Mouse (Mus musculus): ENCODE results near the gene Tnfrsf13c. TPM values are rescaled to one million over a fixed set of nuclear protein-coding genes. Genes with fewer than 3 reads are reported as not detected.

Tnfrsf13c gene
- polyA plus RNA-seq, 1 experiment from 2014 or later: 0.61 TPM

DNA sequence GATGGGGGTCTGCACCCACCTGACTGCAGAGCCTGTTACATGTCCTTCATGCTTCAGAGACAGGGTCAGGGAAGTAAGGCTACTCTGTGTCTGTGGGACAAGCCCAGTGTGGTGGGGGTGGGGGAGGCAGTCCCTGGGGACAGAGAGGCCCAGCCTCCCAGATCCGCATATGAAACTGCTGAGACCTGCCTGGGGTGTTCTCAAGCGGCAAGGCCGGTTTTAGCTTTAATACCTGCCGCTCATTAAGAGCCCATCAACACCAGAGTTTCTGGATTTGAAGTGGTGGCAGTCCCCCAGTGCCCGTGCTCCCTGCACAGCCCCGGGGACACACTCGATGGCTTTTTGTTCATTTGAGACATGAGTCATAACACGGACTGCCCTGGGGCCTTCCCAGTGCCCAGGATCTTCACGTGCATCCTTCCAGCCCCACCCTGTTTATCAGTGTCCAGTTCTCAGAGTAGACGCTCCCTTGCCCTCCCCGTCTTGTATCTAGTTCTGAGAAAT lies 5.4 kb upstream of the Tnfrsf13c start:
- no peak for ATAC-seq (ENCODE audit: insufficient number of reproducible peaks, low FRiP score, low TSS enrichment, low read depth)

DNA sequence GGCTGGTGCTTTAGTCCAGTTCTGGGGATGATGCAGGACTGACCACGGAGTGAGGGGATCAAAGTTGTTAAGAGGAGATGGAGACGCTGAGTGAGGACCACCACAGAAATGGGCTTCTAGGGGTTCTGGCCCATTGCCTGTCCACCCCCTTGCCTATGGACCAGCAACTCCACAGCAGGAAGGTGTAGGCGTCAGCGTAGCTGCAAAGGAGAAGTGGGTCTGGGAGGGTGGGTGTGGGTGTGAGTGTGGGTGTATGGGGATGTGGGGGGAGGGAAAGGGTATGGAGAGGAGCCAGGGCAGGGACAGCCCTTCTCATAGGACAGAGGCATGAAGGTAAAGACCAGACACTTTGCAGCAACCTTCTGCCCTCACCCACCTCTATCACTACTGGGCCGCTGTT lies 1.6 kb upstream of the Tnfrsf13c start:
- Histone ChIP-seq H3K4me2 (replicated peaks) (no peak overlapping the region), H3K4me1 (peaks cover 18% of the 10 kb centered on the region), H3K9me3 (replicated peaks) (no peaks in the 10 kb centered on the region), H3K27me3 (peaks cover 24% of the 10 kb centered on the region), H3K36me3 (no peaks in the 10 kb centered on the region), H3K4me3 (replicated peaks) (no peak overlapping the region), H3K27ac (replicated peaks) (no peak overlapping the region), H3K9ac (no peak overlapping the region)
- ATAC-seq (ENCODE audit: insufficient number of reproducible peaks, low FRiP score, low TSS enrichment, low read depth): no peak
- WGBS: 91% methylated on average over 5 of the region's 5 CpGs

More for the DNA sequence above, 5.4 kb upstream of the Tnfrsf13c start:
- Histone ChIP-seq H3K9ac (no peak overlapping the region), H3K4me2 (replicated peaks) (no peak overlapping the region), H3K27ac (replicated peaks) (no peak overlapping the region), H3K9me3 (replicated peaks) (no peaks in the 10 kb centered on the region), H3K4me1 (peaks cover 10% of the 10 kb centered on the region; the same call in 1 of the 2 replicates), H3K36me3 (peaks cover 9% of the 10 kb centered on the region), H3K27me3 (peaks cover 11% of the 10 kb centered on the region), H3K4me3 (replicated peaks) (no peak overlapping the region)
- WGBS: 33% methylated on average over 11 of the region's 11 CpGs

DNA sequence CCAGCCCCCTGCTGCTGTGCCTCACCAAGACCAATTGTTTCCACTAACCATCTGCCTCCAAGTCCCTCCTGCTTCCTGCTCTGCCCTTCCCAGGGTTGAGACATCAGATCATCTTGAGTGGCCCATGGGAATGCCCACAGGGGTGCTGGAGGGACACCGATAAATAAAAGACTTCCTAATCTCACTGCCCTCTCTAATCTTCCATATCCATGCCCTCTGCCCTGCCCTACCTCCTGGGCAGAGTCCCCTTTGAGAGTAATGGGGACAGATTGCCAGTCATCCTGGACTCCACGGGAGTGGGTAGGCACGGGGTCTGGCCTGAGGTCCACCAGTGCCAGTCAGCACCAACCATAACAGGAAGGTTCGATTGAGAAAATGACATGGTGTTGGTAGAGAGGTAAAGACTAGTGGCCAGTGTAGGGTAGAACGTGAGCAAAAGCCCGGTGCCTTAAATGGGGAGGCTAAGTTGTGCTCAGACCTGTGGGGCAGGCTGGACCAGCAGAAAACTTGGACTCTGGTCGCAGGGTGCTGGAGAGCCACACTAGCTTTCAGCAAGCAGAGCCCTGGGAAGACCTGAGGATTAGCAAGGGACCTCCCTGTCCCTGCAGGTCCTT lies 540 bp upstream of the Tnfrsf13c start:
- H3K9me3 ChIP-seq (replicated peaks): no peaks in the 10 kb centered on the region
- H3K36me3 ChIP-seq: no peaks in the 10 kb centered on the region
- no peak overlapping the region for H3K27ac ChIP-seq (replicated peaks)
- H3K4me1 ChIP-seq: peaks cover 17% of the 10 kb centered on the region
- ATAC-seq (ENCODE audit: insufficient number of reproducible peaks, low FRiP score, low TSS enrichment, low read depth): no peak
- H3K4me2 ChIP-seq (replicated peaks): peak overlapping the region; percentile 63
- peaks cover 27% of the 10 kb centered on the region for H3K27me3 ChIP-seq
- 33% methylated on average over 7 of the region's 7 CpGs for WGBS
- peak overlapping the region; percentile 38; the same call in 1 of the 2 replicates for H3K4me3 ChIP-seq (replicated peaks)
- no peak overlapping the region for H3K9ac ChIP-seq

DNA sequence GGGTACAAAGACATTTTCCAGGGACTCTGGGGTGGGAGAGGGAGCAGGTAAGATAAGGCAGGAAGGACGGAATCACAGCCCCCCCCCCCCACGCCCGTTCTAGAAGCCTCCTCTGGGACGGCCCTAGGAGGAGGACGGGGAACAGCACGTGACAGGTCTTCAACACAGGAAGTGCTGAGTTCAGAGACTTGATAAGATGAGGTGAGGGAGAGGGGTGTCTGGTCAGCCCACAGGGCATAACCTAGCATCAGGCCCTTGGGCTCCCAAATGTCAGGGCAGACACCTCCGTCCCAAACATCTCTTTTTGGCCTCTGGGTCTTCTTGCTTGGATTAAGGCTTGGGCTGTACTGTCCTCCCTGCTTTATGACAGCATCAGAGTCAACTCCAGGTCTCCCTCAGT lies 918 bp downstream of the Tnfrsf13c start:
- ATAC-seq (ENCODE audit: insufficient number of reproducible peaks, low FRiP score, low TSS enrichment, low read depth): no peak
- 44% methylated on average over 7 of the region's 7 CpGs for WGBS
- peaks cover 31% of the 10 kb centered on the region for H3K27me3 ChIP-seq
- H3K4me3 ChIP-seq (replicated peaks): no peak overlapping the region
- no peak overlapping the region for H3K9ac ChIP-seq
- H3K9me3 ChIP-seq (replicated peaks): no peaks in the 10 kb centered on the region
- peaks cover 11% of the 10 kb centered on the region for H3K4me1 ChIP-seq
- H3K4me2 ChIP-seq (replicated peaks): no peak overlapping the region; the same call in 1 of the 2 replicates
- H3K36me3 ChIP-seq: no peaks in the 10 kb centered on the region
- H3K27ac ChIP-seq (replicated peaks): no peak overlapping the region

DNA sequence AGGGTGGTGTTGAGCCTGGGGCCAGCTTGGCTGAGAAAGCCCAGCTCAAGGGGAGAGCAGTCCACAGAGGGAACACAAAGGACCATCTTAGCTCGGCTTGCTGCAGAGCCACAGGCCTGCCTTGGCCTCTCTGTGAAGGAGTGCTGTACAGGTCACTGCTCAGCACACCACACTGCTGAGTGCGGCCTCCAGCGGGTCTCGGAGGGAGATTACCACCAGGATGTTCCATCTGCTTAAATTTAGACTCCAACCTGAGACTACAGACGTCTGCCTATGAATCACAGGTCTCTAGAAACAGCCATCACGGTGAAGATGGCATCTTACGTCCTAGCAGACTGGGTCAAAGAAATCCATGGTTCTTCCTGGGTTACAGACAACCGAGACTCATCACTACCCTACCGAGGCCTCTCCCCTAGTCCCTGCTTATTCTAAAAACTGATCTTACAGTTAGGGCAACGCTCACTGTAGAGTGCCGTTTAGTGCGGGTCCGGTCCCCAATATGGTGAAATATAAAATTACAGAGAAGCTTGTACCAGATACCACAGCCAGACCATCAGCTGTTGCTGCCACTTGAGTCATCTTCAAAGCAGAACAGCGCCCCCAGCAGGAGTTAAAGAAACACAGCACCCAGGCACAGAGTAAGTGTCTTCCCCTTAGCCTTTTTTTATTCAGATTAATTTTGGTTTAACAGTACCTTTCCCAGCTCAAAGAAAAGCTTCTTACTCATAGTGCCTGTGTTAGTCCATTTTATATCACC lies 2.9 kb downstream of the Tnfrsf13c start:
- no peak for ATAC-seq (ENCODE audit: insufficient number of reproducible peaks, low FRiP score, low TSS enrichment, low read depth)
- Histone ChIP-seq H3K4me3 (replicated peaks) (no peak overlapping the region), H3K9me3 (replicated peaks) (no peaks in the 10 kb centered on the region), H3K27me3 (peaks cover 40% of the 10 kb centered on the region), H3K4me1 (peaks cover 15% of the 10 kb centered on the region), H3K27ac (replicated peaks) (no peak overlapping the region), H3K4me2 (replicated peaks) (no peak overlapping the region), H3K9ac (no peak overlapping the region), H3K36me3 (no peaks in the 10 kb centered on the region)
- WGBS: 49% methylated on average over 14 of the region's 14 CpGs

DNA sequence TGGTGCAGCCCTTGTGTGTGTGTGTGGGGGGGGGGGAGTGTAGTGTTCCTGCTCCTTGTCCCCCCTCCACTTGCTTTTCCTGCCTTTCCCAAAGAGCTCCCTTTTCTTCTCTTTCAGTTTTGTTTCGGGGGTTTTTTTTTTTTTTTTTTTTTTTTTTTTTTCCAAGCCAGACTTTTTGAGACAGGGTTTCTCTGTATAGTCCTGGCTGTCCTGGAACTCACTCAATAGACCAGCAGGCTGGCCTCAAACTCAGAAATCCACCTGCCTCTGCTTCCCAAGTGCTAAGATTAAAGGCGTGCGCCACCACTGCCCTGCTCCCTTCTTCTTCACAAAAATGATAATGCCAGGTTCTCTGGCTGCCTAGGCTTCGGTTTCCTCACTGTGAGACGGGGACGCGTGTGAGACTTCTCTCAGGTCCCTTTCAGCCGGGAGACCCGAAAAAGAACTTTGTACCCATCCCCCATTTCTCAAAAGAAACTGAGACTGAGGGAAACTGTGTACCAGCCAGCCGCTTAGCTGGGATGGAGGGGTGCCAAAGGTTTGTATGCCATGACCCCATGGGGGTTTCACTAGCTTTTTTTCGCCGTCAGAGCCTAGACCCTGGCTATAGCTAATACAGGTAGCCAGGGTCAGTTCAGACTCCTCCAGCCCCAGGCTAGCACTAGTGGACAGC lies 4.0 kb downstream of the Tnfrsf13c start:
- no peak overlapping the region for H3K9ac ChIP-seq
- WGBS: 56% methylated on average over 12 of the region's 12 CpGs
- no peak overlapping the region for H3K4me3 ChIP-seq (replicated peaks)
- no peak for ATAC-seq (ENCODE audit: insufficient number of reproducible peaks, low FRiP score, low TSS enrichment, low read depth)
- no peak overlapping the region for H3K27ac ChIP-seq (replicated peaks)
- H3K9me3 ChIP-seq (replicated peaks): no peaks in the 10 kb centered on the region
- peaks cover 46% of the 10 kb centered on the region for H3K27me3 ChIP-seq
- no peak overlapping the region for H3K4me2 ChIP-seq (replicated peaks)
- H3K4me1 ChIP-seq: peaks cover 25% of the 10 kb centered on the region
- H3K36me3 ChIP-seq: no peaks in the 10 kb centered on the region

DNA sequence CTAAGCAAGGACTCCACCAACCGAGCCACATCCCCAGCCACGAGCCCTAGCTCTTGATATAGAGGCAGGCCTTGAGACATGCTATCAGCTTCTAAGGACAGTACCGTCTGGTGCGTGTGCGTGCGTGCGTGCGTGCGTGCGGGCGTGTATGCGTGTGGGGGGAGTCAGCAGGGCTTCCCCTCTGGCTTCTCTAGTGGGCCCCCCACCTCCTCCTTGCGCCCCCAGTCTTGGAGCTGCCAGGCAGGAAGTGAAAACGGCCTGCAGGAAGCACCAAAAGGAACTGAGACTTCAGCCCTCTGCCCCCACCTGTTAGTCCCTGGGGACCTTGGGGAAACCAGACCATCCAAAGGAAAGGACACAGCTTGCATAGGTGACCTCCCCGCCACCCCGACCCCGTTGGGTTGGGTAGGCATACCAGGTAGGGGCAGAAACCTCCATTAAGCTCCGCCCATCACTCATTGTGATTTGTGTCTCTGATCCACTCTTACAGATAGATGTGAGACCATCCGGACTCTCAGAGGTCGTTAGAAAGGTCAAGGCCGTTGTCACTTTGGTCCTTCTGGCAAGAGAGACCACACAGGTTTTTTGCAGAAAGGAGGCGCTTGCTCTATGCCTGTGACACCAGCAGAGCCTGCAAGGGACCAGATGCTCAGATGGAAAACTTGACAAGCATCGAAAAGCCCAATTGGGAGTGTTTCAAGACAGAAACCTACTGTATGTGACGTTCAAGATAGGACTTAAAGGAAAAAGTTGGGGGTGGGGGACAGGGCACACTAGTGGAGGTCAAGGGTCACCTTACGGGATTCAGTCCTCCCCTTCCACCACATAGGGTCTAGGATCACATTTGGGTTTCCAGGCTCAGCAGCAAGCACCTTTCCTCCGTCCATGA lies 5.1 kb downstream of the Tnfrsf13c start:
- no peak for ATAC-seq (ENCODE audit: insufficient number of reproducible peaks, low FRiP score, low TSS enrichment, low read depth)
- Histone ChIP-seq H3K4me2 (replicated peaks) (no peak overlapping the region), H3K36me3 (no peaks in the 10 kb centered on the region), H3K27me3 (peaks cover 42% of the 10 kb centered on the region), H3K27ac (replicated peaks) (no peak overlapping the region), H3K4me1 (peaks cover 16% of the 10 kb centered on the region), H3K9ac (no peak overlapping the region), H3K4me3 (replicated peaks) (no peak overlapping the region), H3K9me3 (replicated peaks) (no peaks in the 10 kb centered on the region)
- WGBS: 76% methylated on average over 26 of the region's 26 CpGs

DNA sequence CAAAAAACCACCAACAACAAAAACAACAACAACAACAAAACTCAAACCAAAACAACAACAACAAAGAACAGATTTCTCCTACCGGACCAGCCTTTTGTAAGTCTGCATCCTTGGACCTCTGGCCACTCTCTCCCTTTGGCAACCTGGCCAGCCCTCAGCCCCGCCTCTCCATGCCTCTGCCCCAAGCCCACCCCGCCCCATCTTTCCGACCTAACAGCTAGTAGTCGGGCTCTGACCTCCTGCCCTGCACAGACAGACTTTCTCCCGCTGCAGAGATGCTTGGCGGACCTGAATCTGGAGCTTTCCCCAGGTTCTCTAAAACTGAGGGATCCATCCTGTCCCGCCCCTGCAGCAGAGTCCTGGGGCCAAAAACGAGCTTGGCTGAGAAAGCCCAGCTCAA lies 6.2 kb downstream of the Tnfrsf13c start:
- Histone ChIP-seq H3K9ac (no peak overlapping the region), H3K4me3 (replicated peaks) (no peak overlapping the region), H3K4me2 (replicated peaks) (no peak overlapping the region), H3K27ac (replicated peaks) (no peak overlapping the region), H3K4me1 (peaks cover 14% of the 10 kb centered on the region), H3K27me3 (peaks cover 47% of the 10 kb centered on the region), H3K9me3 (replicated peaks) (no peaks in the 10 kb centered on the region), H3K36me3 (no peaks in the 10 kb centered on the region)
- WGBS: 34% methylated on average over 9 of the region's 9 CpGs
- no peak for ATAC-seq (ENCODE audit: insufficient number of reproducible peaks, low FRiP score, low TSS enrichment, low read depth)

DNA sequence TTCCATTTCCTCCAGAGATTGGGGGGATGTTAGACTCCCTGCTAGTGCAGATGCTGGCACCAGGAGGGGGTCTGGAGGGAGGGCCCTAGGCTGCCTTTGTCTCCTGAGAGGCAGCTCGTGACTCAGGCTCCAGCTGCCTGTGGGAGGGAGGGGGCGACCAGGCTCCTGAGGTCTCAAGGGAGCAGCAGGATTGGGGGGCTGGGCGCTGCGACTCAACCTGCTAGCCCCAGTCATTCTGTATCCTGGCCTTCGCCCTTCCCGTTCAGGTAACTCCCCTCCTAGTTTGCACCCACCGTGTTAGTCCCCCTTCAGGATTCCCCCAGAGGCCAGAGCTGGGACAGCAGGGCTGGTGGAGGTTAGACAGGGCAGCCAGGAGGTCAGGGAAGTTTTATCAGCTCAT lies 7.1 kb downstream of the Tnfrsf13c start:
- no peak for ATAC-seq (ENCODE audit: insufficient number of reproducible peaks, low FRiP score, low TSS enrichment, low read depth)
- Histone ChIP-seq H3K4me3 (replicated peaks) (no peak overlapping the region), H3K27me3 (peaks cover 54% of the 10 kb centered on the region), H3K4me2 (replicated peaks) (no peak overlapping the region), H3K9me3 (replicated peaks) (no peaks in the 10 kb centered on the region), H3K27ac (replicated peaks) (no peak overlapping the region), H3K4me1 (peaks cover 23% of the 10 kb centered on the region), H3K9ac (no peak overlapping the region), H3K36me3 (no peaks in the 10 kb centered on the region)
- 24% methylated on average over 7 of the region's 7 CpGs for WGBS

DNA sequence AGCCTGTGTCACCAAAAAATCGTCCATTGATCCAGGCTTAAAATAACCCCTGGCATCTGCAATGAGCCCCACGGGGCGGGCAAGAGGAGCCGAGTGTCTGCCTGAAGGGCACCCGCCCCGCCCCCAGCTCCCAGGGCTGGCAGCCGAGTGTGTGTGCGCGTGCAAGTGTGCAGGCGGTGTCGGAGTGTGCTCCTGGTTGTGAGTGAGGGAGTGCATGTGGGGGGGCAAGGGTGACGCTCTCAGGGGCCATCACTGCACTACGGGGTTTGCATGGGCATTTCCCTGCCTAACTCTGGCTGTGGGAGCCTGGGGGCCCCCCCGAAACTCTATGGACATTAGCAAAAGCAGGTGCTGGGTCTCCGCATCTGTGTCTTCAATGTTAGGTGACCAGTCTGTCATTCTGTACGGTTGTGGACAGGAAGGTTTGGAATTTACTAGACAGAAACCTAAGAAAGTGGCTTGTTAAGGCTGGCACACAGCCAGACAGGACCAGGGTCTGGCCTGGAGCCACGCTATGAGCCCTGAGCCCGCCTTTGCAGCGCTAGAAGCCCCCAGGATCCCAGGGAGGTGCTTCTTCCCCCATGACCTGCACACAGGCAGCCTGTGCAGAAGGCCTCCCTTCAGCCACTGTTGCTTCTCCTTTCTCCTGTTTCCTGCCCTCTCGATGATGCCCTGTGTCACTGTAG lies 7.9 kb downstream of the Tnfrsf13c start:
- H3K27ac ChIP-seq (replicated peaks): no peak overlapping the region
- H3K9ac ChIP-seq: no peak overlapping the region
- H3K4me1 ChIP-seq: peaks cover 30% of the 10 kb centered on the region
- 37% methylated on average over 20 of the region's 20 CpGs for WGBS
- H3K9me3 ChIP-seq (replicated peaks): no peaks in the 10 kb centered on the region
- no peaks in the 10 kb centered on the region for H3K36me3 ChIP-seq
- peaks cover 62% of the 10 kb centered on the region for H3K27me3 ChIP-seq
- no peak for ATAC-seq (ENCODE audit: insufficient number of reproducible peaks, low FRiP score, low TSS enrichment, low read depth)
- H3K4me3 ChIP-seq (replicated peaks): no peak overlapping the region
- no peak overlapping the region for H3K4me2 ChIP-seq (replicated peaks)

All from embryonic facial prominence, embryonic 15.5 days (tissue).